Mouse (Mus musculus) olfactory bulb, adult 2 months (tissue): ENCODE data around the gene Etl4. TPM values are rescaled to one million over a fixed set of nuclear protein-coding genes. Genes with fewer than 3 reads are reported as not detected.

Experiments
- H3K27ac ChIP-seq: fragments of 200-500 bp; 2 replicates; pipeline ENCODE4 v1.5.1; 2012; ENCODE audit warnings: low read depth, low read length; ENCODE audit not compliant: insufficient read depth
- H3K4me1 ChIP-seq: fragments of 200-500 bp; 2 replicates; pipeline ENCODE4 v1.6.1; 2012; ENCODE audit warnings: low read length; ENCODE audit not compliant: control insufficient read depth, insufficient read depth
- H3K4me3 ChIP-seq: fragments of 200-500 bp; 2 replicates; pipeline ENCODE4 v1.5.1; 2012; ENCODE audit warnings: mild to moderate bottlenecking, low read depth, low read length, moderate library complexity; ENCODE audit not compliant: insufficient read depth
- CTCF ChIP-seq: fragments of 200-500 bp; IDR thresholded peaks from 2 replicates; pipeline ENCODE4 v1.5.1; 2012; ENCODE audit warnings: low read depth, mild to moderate bottlenecking, low read length, moderate library complexity; ENCODE audit not compliant: insufficient read depth
- POLR2A ChIP-seq: fragments of 200-500 bp; IDR thresholded peaks from 2 replicates; pipeline ENCODE4 v1.6.1; 2012; ENCODE audit warnings: mild to moderate bottlenecking, low read depth, low read length, moderate library complexity; ENCODE audit not compliant: insufficient read depth
- WGBS: fragments of 180-500 bp; shearing (Covaris S2); methylation state at CpG from one replicate; pipeline ENCODE4 v1.1.7; 2018; 5-methylcytosine and 5-hydroxymethylcytosine counted together
- polyA plus RNA-seq: library from polyadenylated mRNA; stranded (reverse); fragments of >200 nt; gene quantifications from 2 replicates; pipeline ENCODE4 v1.2.4, GENCODE M21; 2012; ENCODE audit warnings: low replicate concordance; ENCODE audit not compliant: missing spikeins, insufficient read depth, insufficient read length

Etl4 gene
- polyA plus RNA-seq, 1 experiment, result not detected

DNA sequence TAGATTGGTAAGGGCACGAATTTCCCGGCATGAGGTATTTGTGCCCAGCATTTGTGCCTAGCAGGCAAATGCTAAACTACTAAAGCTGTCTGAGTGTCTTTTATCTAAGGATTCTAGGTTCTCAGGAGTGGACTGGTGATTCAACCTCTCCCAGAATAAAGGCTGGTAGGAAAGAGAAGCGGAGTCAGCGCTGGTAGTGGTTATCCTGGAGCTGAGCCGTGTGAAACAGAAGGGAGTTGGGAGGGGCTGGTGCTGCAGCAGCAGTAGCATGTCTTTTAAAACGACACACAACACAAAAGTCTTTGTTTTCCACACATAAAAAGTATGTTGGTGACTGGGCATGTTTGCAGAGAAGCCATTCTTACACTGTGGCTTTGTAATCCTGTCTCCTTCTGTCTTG lies 628.2 kb downstream of the Etl4 start:
- Histone ChIP-seq H3K27ac (no peak overlapping the region), H3K4me3 (no peak overlapping the region), H3K4me1 (no peaks in the 10 kb centered on the region)
- WGBS, result 55% methylated on average over 6 of the region's 6 CpGs
- no peak for TF ChIP-seq CTCF
- no peak for TF ChIP-seq POLR2A

DNA sequence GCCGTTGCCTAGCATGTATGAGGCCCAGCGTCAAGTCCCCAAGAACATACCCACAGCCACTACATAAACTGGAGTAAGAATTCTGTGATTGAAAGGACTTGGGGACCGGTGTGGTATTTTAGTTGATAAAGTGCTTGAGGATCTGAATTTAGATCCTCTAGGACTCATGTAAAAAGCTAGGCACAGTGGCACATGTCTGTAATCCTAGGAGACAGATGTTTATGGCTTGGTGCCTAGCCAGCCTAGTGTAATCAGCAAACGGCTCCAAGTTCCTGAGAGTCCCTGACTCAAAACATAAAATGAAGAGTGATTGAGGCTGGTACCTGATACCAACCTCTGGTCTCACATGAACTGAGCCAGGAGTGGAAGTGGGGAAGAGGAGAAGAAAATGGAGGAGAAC lies 629.3 kb downstream of the Etl4 start:
- WGBS, result 90% methylated on average over 4 of the region's 4 CpGs
- H3K4me3 ChIP-seq, result no peak overlapping the region
- TF ChIP-seq POLR2A (no peak), CTCF (no peak)
- no peaks in the 10 kb centered on the region for H3K4me1 ChIP-seq
- H3K27ac ChIP-seq, result no peak overlapping the region

DNA sequence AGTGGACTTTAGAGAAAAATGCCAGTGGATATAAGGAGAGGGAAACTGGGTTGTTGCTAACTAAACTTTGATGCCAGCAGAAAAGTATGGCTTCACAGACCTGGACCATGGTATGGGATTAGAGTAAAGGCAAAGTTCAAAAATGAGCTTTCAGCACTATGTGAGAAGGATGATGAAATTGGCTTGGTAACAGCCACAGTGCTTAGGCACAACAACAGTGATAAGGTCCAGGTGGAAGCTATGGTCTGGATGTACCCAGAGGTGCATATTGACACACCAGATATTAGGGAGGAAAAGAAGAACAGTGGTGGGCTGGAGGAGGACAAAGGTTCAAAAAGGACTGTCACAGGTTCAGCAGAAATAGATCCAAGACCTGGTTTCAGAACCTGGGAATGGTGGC lies 631.7 kb downstream of the Etl4 start:
- Histone ChIP-seq H3K4me1 (no peaks in the 10 kb centered on the region), H3K27ac (no peak overlapping the region)
- no peak for TF ChIP-seq POLR2A
- no peak for TF ChIP-seq CTCF

DNA sequence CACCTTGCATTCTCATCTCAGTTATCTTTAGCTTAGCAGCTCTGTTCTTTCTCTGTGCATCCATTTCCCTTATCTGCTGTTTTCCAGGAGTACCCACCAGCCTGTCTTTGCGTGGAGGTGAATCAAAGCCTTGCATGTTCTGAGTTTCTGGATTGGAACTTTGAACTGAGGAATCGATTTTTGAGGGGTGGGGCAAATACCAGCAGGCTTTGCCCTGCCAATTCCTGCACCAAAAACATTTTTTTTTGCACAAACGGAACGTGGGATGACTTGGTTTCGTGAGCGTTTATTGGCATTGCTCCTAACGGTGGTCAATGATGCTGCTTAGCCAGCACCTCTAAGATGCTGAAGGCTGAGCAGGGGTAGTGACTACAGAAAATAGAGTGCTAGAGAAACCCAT lies 632.7 kb downstream of the Etl4 start:
- 90% methylated on average over 7 of the region's 7 CpGs for WGBS
- no peak for TF ChIP-seq POLR2A
- TF ChIP-seq CTCF, result no peak
- peaks cover 3% of the 10 kb centered on the region for H3K4me1 ChIP-seq

More for the DNA sequence above, 631.7 kb downstream of the Etl4 start:
- no peak overlapping the region for H3K4me3 ChIP-seq

DNA sequence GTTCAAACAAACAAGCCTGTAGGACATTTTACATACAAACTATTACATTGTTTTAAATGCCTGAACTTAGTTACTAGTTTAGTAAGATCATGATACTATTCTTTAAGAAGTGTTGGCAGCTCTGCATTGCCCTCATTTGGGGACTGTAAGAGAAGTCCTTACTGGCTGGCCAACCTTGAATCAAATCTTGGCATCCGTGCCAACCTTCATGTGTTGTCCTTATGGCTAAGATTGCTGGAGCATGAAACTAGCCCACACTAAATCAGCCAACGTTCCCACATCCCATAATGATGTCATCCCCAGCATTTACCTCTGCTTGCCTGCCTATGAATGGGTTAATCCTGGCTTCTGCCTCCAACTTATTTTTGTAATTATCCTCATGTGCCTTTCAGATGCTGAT lies 636.0 kb downstream of the Etl4 start:
- Histone ChIP-seq H3K27ac (no peak overlapping the region), H3K4me1 (peaks cover 3% of the 10 kb centered on the region), H3K4me3 (no peak overlapping the region)
- TF ChIP-seq POLR2A (no peak), CTCF (no peak)
- WGBS, result 62% methylated on average over 2 of the region's 2 CpGs

More for the DNA sequence above, 632.7 kb downstream of the Etl4 start:
- Histone ChIP-seq H3K4me3 (no peak overlapping the region), H3K27ac (no peak overlapping the region)

DNA sequence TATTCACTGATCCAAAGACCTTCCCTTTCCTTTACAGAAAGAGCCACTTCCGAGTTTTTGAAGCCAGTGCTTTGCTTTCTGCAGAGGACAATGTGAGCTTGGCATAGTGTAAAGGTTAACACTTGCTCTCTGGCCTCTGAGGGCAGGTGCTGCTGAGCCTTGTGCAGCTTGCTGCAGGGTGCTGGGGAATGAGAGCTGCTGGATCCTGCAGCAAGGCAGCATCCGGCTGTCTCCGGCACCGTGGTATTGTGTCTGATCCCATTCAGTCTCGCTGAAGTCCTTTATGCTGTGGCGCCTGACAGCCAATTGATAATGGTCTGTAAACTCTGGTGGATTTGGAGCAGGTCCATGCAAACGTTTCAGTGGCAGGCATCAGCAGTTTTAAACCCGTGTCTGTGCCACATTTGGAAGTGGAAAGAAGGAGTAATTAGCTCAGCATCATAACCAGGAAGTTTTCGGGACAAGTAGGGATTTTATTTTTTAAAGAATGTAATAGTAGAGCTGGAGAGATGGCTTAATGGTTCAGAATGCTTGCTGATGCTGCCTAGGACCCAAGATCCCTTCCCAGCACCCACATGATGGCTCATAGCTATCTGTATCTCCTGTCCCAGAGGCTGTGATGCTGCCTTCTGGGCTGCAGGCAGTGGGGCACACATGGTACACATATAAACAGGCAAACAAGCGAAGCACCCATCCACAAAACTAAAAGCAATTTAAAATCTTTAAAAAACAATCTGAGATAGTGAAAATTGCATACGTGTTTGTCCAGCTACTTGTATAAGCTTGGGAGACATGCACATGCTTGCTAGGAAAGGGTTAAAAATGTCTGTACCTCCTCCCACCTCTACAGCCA lies 637.1 kb downstream of the Etl4 start:
- TF ChIP-seq CTCF (no peak), POLR2A (no peak)
- 27% methylated on average over 11 of the region's 11 CpGs for WGBS
- H3K4me3 ChIP-seq, result no peak overlapping the region

DNA sequence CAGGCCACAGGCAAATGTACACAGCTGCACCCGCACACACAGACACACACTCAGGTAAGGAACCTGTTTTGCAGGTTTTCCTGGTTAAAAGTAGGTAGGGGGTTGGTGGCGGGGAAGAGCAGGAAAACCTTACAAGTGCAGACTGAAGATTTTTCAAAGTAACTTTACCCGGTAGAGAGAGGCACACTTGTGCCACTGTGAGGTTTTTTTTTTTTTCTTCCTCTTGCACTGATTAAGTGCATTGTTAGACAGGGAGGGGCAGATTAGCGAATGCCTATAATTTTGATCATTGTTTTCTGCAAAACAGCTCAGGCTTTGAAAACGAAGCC lies 637.7 kb downstream of the Etl4 start:
- no peak overlapping the region for H3K27ac ChIP-seq
- TF ChIP-seq POLR2A (no peak), CTCF (no peak)
- H3K4me3 ChIP-seq, result no peak overlapping the region
- WGBS, result 10% methylated on average over 5 of the region's 5 CpGs
- H3K4me1 ChIP-seq, result peaks cover 3% of the 10 kb centered on the region

More for the DNA sequence above, 637.1 kb downstream of the Etl4 start:
- H3K4me1 ChIP-seq, result peaks cover 3% of the 10 kb centered on the region
- H3K27ac ChIP-seq, result no peak overlapping the region

DNA sequence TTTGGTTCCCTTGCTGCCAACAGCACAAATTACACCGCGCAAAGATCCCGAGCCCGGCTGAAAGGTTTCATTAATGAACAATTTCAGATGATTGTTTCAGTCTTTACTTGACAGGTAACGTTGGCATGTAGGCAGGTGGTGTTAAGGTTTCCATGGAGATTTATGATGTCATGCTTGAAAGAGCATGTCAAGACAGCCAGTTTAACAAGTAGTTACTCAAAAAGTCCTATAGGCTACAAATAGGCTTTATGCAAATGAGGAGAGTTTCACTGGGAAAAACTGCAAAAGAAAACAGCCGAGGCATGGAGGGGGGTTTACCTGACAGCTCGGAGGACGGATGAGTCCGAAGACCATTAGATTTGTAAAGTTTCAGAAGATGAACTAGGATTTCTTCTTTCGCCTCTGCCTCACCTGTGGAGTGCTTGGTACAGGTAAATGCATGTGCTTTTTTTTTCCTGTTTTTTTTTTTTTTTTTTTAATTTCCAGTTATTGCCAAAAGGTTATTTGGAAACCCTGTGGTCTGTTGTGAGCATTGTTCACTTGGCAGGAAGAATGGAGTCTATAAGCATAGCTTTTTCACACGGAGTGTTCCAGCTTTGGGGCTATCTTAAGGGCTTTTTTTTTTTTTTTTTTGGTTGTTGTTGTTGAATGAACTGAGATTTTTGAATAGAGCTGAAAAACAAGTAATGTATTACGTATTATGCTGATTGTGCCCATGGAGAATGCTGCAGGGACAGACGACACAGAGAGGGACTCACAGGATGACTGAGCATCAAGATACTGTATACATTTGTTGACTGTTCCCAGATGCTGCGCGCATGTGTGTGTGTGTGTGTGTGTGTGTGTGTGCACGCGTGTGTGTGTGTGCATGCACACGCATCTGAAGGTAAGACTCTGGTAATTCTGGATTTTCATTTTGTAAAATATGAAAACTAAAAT lies 638.4 kb downstream of the Etl4 start:
- 37% methylated on average over 18 of the region's 18 CpGs for WGBS
- H3K4me3 ChIP-seq, result no peak overlapping the region
- TF ChIP-seq CTCF, result no peak
- no peak for TF ChIP-seq POLR2A

DNA sequence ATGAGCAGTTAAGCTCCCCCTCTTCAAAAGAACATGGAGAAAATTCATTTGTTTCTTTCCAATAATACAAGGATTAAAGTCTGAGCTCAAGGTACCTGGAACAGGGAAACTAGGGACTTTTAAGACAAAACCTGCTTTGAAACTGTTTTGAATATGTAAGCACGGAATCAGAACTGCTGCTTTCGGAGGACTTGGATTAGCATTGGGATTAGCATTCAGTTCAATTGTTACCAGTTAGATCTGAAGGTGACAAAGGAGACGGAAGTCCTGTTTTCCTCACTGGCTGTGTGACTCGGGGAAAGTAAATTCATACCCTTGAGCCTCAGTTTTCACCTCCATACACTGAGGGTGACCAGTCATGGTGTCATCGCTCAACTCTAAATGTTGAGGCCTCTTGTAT lies 639.5 kb downstream of the Etl4 start:
- Histone ChIP-seq H3K4me3 (no peak overlapping the region), H3K4me1 (peaks cover 3% of the 10 kb centered on the region), H3K27ac (no peak overlapping the region)
- 71% methylated on average over 5 of the region's 5 CpGs for WGBS
- TF ChIP-seq CTCF (no peak), POLR2A (no peak)

More for the DNA sequence above, 638.4 kb downstream of the Etl4 start:
- no peak overlapping the region for H3K27ac ChIP-seq
- H3K4me1 ChIP-seq, result peaks cover 3% of the 10 kb centered on the region
